Mouse (Mus musculus) hindbrain, embryonic 14.5 days (tissue): ENCODE data around the gene Pitpnm2. TPM values are rescaled to one million over a fixed set of nuclear protein-coding genes. Genes with fewer than 3 reads are reported as not detected.

Source experiments
- ATAC-seq: fragments of 200-750 bp; cut with Nextera tagmentation; 2 replicates; pipeline ENCODE4 v1.8.0; 2017; ENCODE audit warnings: moderate number of reproducible peaks, mild to moderate bottlenecking, moderate TSS enrichment, moderate library complexity; ENCODE audit not compliant: low FRiP score
- DNase-seq: peaks from one replicate; pipeline ENCODE4 v3.0.0-alpha.2; 2015; ENCODE audit warnings: low spot score
- H3K27ac ChIP-seq: fragments of 300-500 bp; sonication (generic); 2 replicates; pipeline ENCODE4 v1.5.1; 2014; ENCODE audit warnings: mild to moderate bottlenecking, moderate library complexity
- H3K27me3 ChIP-seq: fragments of 300-500 bp; sonication (generic); 2 replicates; pipeline ENCODE4 v1.6.1; 2014; ENCODE audit warnings: mild to moderate bottlenecking, low read length, mixed read lengths; ENCODE audit not compliant: control insufficient read depth, insufficient read depth
- H3K36me3 ChIP-seq: fragments of 300-500 bp; sonication (generic); replicated peaks from 2 replicates; pipeline ENCODE4 v1.6.1; 2014; ENCODE audit not compliant: control insufficient read depth, insufficient read depth
- H3K4me1 ChIP-seq: fragments of 300-500 bp; sonication (generic); replicated peaks from 2 replicates; pipeline ENCODE4 v1.6.1; 2014; ENCODE audit warnings: antibody characterized with exemption, low read length, mixed read lengths; ENCODE audit not compliant: control insufficient read depth, insufficient read depth
- H3K4me2 ChIP-seq: fragments of 300-500 bp; sonication (generic); replicated peaks from 2 replicates; pipeline ENCODE4 v1.6.1; 2014; ENCODE audit warnings: mild to moderate bottlenecking, moderate library complexity
- H3K4me3 ChIP-seq: fragments of 300-500 bp; sonication (generic); replicated peaks from 2 replicates; pipeline ENCODE4 v1.5.1; 2014; ENCODE audit warnings: mild to moderate bottlenecking, low read length
- H3K9ac ChIP-seq: fragments of 300-500 bp; sonication (generic); 2 replicates; pipeline ENCODE4 v1.6.1; 2014
- H3K9me3 ChIP-seq: fragments of 300-500 bp; sonication (generic); 2 replicates; pipeline ENCODE4 v1.6.1; 2016; ENCODE audit warnings: low read length; ENCODE audit not compliant: control insufficient read depth
- WGBS: fragments of 180-500 bp; shearing (Covaris S2); extraction: QIAGEN DNeasy Blood & Tissue Kit; methylation state at CpG from one replicate; pipeline ENCODE4 v1.1.7; 2014; 5-methylcytosine and 5-hydroxymethylcytosine counted together
- polyA plus RNA-seq: library from polyadenylated mRNA; unstranded; fragments of >200 nt; fragmentation: Nextera tagmentation; extraction: Ambion mirVana; gene quantifications from 2 replicates; pipeline ENCODE4 v1.2.1, GENCODE M21; 2014

Gene Pitpnm2
- polyA plus RNA-seq, 1 experiment from 2014 or later: 13.5 TPM

DNA sequence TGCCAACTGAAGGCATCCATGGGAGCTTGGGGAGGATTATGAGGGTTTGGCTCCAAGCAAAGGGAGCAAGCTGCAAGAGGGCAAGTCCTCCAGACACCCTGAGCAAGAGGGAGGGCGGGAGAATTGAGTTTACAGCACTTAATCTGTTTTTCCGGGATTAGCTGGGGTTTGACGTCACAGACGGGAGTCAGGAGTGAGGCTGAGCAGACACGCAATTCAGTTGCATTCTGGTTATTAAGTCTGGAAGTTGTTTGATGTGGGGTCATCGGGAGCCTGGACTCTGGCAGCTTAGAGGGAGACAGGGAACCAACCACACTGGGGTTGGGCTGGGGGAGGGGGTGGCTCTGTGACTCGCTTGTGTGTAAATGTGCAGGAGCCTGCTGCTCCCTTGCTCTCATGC is 90.1 kb downstream of the Pitpnm2 start:
- ATAC-seq (no peak), DNase-seq (no peak)
- Histone ChIP-seq H3K4me3 (no peak overlapping the region), H3K4me2 (no peak overlapping the region), H3K27me3 (no peaks in the 10 kb centered on the region), H3K9ac (no peak overlapping the region), H3K9me3 (no peaks in the 10 kb centered on the region), H3K36me3 (no peaks in the 10 kb centered on the region), H3K4me1 (peaks cover 17% of the 10 kb centered on the region), H3K27ac (no peak overlapping the region)
- 57% methylated on average over 7 of the region's 7 CpGs for WGBS

DNA sequence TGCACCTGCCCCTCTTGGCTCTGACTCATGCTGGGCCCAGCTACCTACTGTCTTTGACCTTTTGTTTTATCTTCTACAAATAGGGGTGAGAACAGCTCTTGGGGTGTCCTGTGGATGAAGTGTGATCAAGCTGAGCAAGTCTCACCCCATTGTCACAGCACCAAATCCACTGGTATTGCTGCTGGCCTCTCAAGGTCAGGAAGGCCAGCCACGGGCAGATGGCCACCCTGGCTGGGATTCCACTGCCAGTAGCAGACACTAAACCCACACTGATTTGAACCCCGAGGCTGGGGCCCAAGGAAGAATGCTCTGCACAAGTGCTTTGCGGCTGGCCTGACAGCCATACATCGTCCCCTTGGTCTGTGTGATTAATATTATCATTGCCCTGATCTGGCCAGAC is 91.3 kb downstream of the Pitpnm2 start:
- no peak for DNase-seq
- no peak for ATAC-seq
- 78% methylated on average over 4 of the region's 4 CpGs for WGBS
- H3K4me3 ChIP-seq: no peak overlapping the region
- no peaks in the 10 kb centered on the region for H3K36me3 ChIP-seq
- no peak overlapping the region for H3K27ac ChIP-seq
- H3K4me1 ChIP-seq: peaks cover 6% of the 10 kb centered on the region; the same call in 1 of the 2 replicates
- H3K4me2 ChIP-seq: no peak overlapping the region
- H3K27me3 ChIP-seq: no peaks in the 10 kb centered on the region
- H3K9me3 ChIP-seq: no peaks in the 10 kb centered on the region
- H3K9ac ChIP-seq: no peak overlapping the region

DNA sequence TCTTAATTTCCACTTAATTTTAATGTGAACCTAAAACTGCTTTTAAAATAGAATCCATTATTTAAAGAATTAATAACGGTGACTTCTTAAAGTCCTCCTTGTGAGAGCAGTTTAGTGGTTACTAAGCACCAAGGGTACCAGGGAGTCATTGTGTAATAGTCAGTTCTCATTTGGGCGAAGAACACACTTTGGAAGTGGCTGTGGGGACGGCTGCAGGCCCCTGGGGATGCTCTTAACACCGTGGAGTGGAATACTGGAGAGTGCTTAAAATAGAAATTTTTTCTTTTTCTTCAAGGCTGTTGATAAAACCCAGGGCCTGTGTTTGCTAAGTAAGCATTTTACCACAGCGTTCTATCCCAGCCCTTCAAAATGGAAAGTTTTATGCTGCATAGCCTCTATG is 93.6 kb downstream of the Pitpnm2 start:
- Histone ChIP-seq H3K4me1 (no peaks in the 10 kb centered on the region), H3K9me3 (no peaks in the 10 kb centered on the region), H3K9ac (no peak overlapping the region), H3K27ac (no peak overlapping the region), H3K27me3 (no peaks in the 10 kb centered on the region), H3K36me3 (peaks cover 6% of the 10 kb centered on the region), H3K4me3 (no peak overlapping the region), H3K4me2 (no peak overlapping the region)
- DNase-seq (no peak), ATAC-seq (no peak)
- 79% methylated on average over 5 of the region's 5 CpGs for WGBS

DNA sequence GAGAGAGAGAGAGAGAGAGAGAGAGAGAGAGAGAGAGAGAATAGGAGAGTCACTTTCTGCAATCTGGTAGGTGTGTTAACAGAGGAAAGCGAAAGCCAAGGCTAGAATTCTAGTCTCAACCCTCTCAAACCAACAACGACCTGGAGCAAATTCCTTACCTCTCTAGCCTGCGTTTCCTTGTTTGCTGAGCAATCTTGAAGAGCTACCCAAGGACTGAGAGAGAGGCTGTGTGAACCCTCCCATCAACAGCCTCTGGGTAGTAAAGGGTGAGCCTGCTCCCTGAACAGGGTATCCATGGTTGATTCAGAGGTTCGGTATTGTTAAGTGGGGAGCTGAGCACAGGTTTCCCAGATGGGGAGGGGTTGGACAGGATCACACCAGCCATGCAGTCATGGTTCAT is 96.8 kb downstream of the Pitpnm2 start:
- H3K27me3 ChIP-seq: no peaks in the 10 kb centered on the region
- no peak overlapping the region for H3K4me2 ChIP-seq
- ATAC-seq (no peak), DNase-seq (no peak)
- peaks cover 9% of the 10 kb centered on the region for H3K36me3 ChIP-seq
- H3K4me3 ChIP-seq: no peak overlapping the region
- H3K9me3 ChIP-seq: no peaks in the 10 kb centered on the region
- no peak overlapping the region for H3K9ac ChIP-seq
- no peak overlapping the region for H3K27ac ChIP-seq
- H3K4me1 ChIP-seq: no peaks in the 10 kb centered on the region
- 91% methylated on average over 4 of the region's 4 CpGs for WGBS

DNA sequence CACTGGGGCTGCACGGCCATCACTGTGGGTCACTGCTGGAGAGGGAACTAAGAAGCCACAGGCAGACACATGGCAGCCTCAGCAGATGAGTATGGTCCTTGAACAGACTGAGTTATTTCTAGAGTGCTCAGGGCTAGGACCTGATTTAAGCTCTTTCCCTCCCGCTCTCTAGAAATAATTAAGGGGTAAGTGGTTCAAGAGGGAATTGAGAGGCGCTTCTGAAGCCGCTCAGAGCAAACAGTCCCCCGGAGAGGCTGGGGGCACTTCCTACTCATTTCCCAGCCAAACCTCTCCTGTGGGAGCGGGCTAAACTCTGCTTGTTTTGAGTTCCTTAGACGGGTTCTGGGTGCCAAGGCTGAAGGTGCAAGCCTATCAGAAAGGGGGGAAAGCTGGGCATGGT is 98.7 kb downstream of the Pitpnm2 start:
- H3K36me3 ChIP-seq: peaks cover 15% of the 10 kb centered on the region
- ATAC-seq (no peak), DNase-seq (no peak)
- WGBS: 89% methylated on average over 7 of the region's 7 CpGs
- no peaks in the 10 kb centered on the region for H3K4me1 ChIP-seq
- H3K9ac ChIP-seq: no peak overlapping the region
- H3K27ac ChIP-seq: no peak overlapping the region
- no peaks in the 10 kb centered on the region for H3K27me3 ChIP-seq
- H3K4me2 ChIP-seq: no peak overlapping the region
- no peak overlapping the region for H3K4me3 ChIP-seq
- no peaks in the 10 kb centered on the region for H3K9me3 ChIP-seq

DNA sequence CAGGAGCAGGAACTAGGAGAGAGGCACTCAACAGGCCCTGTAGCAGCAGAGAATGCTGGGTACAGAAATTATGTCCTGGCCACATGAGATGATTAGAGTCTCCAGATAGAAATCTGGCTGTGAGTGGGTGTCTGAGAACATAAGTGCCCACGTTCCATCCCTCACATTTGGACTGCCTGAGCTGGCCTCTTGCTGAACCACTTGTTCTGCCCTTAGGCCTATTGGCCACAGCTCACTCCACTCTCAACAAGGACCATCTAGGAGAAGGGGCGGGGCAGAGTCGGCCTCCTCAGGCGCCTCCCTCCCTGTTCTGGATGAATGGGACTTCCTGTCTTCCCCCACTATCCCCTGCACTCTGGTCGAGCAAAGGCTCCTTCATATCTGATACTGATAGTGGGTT is 100.5 kb downstream of the Pitpnm2 start:
- Histone ChIP-seq H3K36me3 (peaks cover 15% of the 10 kb centered on the region), H3K9ac (no peak overlapping the region), H3K4me3 (no peak overlapping the region), H3K4me1 (no peaks in the 10 kb centered on the region), H3K27me3 (no peaks in the 10 kb centered on the region), H3K27ac (no peak overlapping the region), H3K9me3 (no peaks in the 10 kb centered on the region), H3K4me2 (no peak overlapping the region)
- WGBS: 63% methylated on average over 5 of the region's 5 CpGs
- no peak for ATAC-seq
- no peak for DNase-seq

DNA sequence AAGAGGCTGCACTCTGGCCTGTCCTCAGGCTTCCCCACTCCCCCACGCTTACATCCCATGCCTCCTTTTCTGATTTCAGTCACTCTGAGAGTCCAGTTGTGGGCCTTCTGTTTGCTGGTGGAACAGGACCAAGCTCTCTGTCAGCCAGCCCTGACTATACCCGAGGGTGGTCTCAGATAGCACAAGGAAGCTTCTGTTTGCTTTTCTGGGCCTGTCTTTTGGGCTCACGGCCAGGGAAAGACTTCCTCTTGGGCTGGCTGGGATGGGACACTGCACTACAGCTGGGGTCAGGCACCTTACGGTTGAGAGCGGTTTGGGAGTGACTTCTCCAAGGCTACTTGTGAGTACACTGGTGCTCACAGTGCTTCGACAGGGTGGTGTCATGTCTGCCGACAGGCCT is 111.5 kb downstream of the Pitpnm2 start:
- DNase-seq (no peak), ATAC-seq (no peak)
- Histone ChIP-seq H3K4me3 (no peak overlapping the region), H3K9ac (no peak overlapping the region), H3K27me3 (no peaks in the 10 kb centered on the region), H3K27ac (no peak overlapping the region), H3K9me3 (no peaks in the 10 kb centered on the region), H3K4me1 (no peaks in the 10 kb centered on the region), H3K36me3 (peaks cover 55% of the 10 kb centered on the region), H3K4me2 (no peak overlapping the region)
- WGBS: 77% methylated on average over 7 of the region's 7 CpGs

DNA sequence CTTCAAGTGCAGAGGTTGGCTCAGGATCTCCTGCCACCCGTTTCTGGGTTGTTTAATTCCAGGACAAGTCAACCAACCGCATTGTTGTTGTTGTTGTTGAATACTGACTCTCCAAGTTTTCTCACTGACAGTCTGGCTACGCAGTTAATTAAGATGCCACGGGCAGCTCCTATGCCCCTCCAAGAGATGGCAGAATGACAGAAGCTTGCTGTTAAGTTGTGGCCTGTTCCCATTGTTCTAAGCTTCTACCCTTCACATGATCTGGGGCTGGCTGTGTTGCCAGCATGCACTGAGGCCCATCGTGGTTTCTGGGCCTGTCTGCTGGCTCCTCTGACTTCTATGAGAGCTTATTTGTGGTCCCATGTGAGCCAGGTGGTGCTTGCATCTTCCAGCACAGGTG is 115.3 kb downstream of the Pitpnm2 start:
- Histone ChIP-seq H3K4me2 (no peak overlapping the region), H3K9me3 (no peaks in the 10 kb centered on the region), H3K4me3 (no peak overlapping the region), H3K36me3 (peaks cover 59% of the 10 kb centered on the region), H3K4me1 (no peaks in the 10 kb centered on the region), H3K27ac (no peak overlapping the region), H3K9ac (no peak overlapping the region), H3K27me3 (no peaks in the 10 kb centered on the region)
- DNase-seq (no peak), ATAC-seq (no peak)
- 83% methylated on average over 5 of the region's 5 CpGs for WGBS

DNA sequence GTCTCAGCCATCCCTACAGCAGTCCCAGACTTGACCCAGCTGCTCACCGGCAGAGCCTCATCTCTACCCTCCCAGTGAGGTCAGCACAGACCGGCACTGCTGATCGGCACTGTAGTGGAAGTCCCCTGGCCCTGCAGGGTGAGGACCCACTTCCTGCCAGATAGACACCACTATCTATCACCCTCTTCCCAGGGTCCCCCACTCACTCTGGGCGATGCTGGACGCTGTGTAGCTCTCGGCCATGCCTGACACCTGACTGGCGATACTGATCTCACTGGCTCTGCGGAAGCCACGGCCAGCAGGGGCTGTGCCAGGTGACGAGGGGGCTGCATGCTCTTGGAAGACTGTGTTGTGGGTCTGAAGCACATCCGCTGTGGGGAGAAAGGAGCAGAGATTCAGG is 124.5 kb downstream of the Pitpnm2 start:
- ATAC-seq: no peak
- Histone ChIP-seq H3K4me2 (no peak overlapping the region), H3K9ac (no peak overlapping the region), H3K27me3 (no peaks in the 10 kb centered on the region), H3K4me1 (no peaks in the 10 kb centered on the region), H3K4me3 (no peak overlapping the region), H3K27ac (no peak overlapping the region), H3K36me3 (peaks cover 94% of the 10 kb centered on the region), H3K9me3 (no peaks in the 10 kb centered on the region)
- WGBS: 88% methylated on average over 11 of the region's 11 CpGs
- DNase-seq: no peak

DNA sequence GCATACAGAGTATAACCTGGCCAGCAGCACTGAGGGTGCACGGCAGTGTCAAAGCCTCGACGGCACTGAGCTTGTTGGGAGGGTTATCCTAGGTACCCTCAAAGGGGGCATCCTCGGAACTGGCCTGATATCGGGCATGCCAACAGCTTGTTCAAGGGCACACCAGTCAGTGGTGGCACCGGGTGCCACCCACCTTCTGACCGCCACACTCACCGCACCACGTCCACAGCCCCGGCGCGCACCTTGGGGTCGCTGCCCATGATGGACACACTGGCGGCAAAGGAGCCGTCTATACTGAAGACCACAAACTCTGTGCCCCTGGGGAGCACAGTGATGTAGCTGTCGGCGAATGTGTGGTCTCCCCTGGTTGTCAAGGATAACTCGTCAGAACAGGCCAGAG is 127.2 kb downstream of the Pitpnm2 start:
- Histone ChIP-seq H3K27ac (no peak overlapping the region), H3K36me3 (peaks cover 95% of the 10 kb centered on the region), H3K4me3 (no peak overlapping the region), H3K9ac (no peak overlapping the region), H3K27me3 (no peaks in the 10 kb centered on the region), H3K4me2 (no peak overlapping the region), H3K9me3 (no peaks in the 10 kb centered on the region), H3K4me1 (0 out of 2 replicates have a peak, but pooled peaks cover under 1% of the 10 kb centered on the region)
- ATAC-seq (no peak), DNase-seq (no peak)
- WGBS: 92% methylated on average over 18 of the region's 18 CpGs
